Mouse (Mus musculus) left cerebral cortex, adult 9 months (tissue): ENCODE data around the gene Vipr2.

ENCODE experiments used
- DNase-seq, 2 experiments: peaks; one replicate each; pipeline ENCODE4 v3.0.0; 2022; ENCODE audit warnings: low spot score in 2 of 2

Vipr2 gene

DNA sequence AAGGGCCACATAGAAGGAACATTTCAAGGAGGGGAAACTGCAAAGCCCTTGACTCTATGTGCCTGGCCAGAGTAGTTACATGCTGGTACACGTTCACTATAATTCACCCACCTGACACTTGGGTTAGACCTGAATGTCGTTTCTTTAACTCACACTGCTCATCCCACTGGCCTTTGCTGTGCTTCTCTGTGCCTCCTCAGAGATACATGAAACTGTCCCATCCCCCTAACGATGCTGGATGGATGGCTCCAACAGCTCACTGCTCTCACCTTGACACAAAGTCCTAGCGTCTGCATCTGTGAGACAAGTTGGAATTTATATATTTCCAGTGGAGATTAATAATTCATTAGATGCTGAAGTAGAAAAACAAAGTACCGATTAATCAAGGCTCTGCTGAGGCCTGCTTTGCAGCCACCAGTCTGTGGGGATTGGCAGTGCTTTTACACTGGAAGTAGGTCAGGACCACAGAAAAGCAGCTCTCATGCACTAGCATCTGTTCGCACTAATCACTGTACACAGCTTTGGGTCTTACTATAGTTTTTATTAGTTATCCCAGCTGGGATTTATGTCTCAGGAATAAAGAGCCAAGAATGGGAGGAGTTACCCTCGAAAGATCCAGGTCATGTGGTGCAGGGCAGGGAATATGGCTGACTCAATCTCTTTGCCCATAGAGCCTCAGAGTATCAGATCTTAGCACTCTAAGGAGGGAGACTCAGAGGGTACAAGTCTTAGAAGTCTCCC is 79.4 kb downstream of the Vipr2 start:
- DNase-seq = no peak

DNA sequence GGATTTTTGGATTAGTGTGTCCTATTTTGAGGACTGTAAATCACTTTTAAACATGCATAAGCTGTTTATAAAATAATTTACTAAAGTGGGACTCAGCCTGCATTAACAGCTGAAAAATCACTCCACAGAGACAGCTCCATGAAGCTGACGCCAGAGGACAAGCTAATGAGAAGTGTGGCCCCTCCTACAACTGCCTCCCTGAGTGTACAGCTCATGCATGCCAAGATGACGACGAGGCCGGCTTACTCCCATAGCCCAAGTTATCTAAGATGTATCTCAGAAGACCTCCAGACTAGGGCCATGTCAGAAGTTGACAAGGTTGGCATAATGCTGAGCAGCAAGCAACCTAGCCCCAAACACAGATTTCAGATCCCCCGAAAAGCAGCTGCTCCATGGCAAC is 81.7 kb downstream of the Vipr2 start:
- DNase-seq = no peak

DNA sequence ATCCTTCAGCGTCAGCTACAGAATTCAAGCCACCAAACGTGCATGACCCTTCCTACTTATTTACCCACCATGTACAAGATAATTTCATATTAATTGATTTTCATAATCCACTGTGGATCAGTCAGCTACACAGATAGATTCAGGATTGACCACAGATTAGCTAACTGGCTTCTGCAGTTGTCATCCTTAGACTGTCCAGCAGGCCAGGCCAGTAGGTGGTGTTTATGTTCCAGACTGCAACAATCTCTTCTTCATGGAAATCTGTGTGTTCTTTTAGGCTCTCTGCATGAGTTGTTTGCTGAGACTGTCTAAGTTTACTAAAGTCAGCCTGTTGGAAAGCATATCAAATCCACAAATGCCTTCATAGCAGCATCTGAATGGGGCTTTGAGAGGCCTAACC is 82.2 kb downstream of the Vipr2 start:
- DNase-seq = no peak

DNA sequence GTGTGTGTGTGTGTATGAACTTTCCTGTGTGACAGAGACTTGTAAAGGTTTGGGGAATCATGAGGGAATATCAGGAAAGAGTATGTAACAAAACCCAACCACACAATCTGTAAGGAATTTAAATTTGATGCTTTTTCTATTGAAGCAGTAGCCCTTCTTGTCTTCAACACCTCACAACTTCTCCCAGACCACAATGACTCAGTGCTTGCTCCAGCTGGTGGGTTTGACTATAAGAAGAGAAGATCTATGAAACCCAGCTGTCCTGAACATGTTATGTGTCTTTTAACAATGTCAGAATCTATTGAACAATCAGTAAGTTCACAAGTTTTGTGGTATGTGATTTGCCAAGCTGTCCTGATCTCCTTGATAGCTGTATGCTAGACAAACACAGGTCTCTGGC is 87.8 kb downstream of the Vipr2 start:
- DNase-seq = no peak

DNA sequence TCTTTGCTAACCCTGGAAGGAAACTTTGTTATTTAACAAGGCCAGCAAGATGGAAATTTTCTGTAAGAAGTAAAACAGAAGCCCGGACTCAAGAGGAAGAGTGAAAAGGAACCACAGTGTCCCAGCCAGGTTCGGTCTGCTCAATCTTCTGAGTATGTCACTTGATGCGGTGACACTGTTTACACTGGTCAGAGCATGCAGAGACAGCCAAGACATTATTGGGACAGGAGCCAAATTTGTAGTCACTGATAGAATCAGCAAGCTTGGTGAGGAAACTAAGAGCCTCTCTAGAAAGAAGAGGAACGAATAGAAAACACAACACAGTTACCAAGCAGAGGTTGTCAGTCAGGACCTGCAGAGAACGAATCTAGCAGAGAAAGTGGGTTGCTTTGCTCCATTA is 92.1 kb downstream of the Vipr2 start:
- no peak for DNase-seq

DNA sequence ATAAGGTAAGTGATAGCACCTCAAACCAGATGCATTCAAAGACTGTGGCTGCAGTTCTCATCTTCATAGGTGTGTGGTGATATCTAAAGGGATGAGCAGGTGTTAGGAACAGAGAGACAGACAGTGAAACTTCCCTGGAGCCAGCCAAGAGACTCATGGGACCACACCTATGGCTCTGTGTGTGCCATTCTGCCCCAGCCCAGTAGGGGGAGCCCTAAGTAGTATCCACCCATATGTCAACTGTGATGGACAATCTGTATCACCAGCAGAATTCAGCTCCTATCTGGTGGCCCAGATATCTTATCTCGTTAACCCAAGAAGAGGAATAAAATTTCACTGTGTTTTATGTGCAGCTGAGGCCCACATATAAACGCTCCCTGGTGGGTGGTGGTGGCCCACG is 99.4 kb downstream of the Vipr2 start:
- no peak for DNase-seq

DNA sequence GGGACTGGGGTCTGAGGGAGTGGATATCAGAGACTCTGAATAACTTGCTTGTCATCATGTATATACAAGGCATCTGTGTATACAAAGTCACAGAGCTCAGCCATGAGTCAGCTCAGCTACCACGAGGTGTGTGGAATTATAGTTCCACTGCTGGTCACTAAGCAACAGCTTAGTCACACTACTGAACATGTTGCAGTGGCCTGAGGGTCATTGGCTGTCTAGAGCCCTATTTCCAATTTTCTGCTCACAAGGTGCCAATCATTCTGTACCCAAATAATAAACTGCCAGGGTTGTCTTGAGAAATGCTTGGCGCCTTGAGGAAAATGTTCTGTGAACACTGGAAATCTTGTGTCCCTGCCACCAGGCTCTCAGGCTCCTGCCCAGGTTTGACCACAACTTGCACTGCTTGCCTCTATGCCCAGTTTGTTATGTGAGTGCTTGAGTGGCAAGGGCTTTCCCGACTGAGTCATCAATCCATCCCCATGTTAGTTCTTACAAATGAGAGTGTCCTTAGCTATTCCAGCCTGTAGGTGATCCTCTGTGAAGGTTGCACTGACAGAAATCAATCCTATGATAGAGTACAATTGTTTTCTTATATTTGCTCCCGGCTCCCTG is 104.0 kb downstream of the Vipr2 start:
- no peak for DNase-seq

DNA sequence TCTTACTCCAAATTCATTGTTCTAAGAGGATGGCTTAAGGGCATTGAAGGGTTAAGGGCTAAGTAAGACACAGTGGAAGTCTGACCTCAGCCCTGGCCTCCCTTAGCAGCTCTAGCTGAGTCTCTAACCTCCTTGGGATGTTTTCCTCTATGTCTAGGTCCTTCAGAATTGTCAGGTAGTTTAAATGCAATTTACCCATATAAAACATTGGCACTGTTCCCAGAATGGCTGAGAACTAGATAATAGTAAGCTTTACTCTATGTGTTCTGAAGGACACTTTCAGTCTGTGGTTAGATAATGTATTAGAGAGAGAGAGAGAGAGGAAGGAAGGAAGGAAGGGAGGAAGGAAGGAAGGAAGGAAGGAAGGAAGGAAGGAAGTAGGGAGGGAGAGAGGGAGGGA is 104.8 kb downstream of the Vipr2 start:
- DNase-seq = no peak

DNA sequence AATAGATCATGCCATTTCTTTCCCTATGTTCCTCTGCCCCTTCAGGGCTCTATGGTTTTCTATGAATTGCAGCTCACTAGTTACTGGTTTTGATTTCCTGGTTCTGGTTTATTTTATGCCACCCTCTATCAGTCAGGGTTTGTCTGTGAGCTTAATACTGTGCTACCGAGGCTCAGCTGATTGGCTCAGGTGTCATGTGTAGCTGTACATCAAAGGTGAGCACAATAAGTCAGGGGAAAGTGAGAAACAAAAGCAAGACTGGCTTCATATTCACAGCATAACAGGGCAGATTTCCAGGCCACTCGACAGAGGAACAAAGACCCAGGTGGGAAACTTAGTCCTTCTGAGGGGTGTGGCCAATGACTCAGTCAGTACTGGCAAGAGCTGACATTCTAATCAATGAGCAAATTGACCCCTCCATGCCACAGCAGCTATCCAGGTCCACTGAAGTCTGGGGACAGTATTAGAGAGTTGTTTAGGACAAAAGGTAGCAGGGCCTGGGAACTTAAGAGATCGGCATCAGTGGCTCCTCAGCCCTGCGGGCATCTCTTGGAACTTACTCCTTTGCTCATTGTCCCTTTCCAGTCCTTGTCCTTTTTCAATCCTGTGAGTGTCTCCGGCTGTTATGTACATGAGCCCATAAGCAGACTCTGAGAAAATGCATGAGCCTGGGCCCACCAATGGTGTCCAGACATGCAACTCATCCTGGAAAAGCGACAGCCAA is 105.8 kb downstream of the Vipr2 start:
- no peak for DNase-seq

DNA sequence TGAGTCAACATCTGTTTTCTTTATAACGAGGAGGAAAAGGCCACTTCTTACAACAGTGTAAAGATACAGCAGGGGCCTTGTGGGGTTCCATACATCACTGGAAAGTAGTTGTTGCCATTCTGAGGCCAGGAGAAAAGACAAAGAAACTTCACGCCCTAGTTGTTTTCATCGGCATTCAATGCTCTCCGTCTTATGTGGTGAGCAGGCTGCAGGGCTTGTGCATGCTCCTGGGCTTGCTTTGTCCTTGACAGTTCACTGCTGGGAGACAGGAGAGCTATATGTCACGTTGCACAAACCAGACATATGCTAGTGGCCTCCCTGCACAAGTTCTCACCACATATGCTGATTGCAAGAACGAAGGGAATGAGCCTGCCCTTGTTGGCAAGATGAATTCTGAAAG is 116.4 kb downstream of the Vipr2 start:
- DNase-seq = no peak

DNA sequence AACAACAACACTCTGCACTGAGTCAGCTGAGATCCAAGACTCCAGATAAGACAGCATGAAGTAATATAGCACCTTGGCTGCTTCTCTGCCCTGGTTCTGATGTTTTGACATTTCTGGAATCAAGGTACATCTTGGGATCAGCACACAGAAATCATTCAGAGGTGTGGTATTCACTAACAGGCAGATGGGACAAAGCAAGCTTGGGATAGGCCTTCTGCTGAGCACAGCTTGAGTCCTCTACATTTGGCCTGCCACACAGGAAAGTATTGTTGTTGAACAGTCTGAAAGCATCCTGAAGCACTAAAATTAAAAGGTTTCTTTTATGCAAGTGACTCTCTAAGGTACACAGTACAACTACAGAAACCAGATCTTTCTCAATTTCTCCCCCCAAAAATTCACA is 117.1 kb downstream of the Vipr2 start:
- no peak for DNase-seq
